Mouse (Mus musculus) megakaryocyte, embryonic 14.5 days (primary cell): ENCODE measurements around the gene Tmem131l.

Source experiments
- FLI1 ChIP-seq: IDR thresholded peaks from 2 replicates; pipeline ENCODE4 v1.6.1; 2012; ENCODE audit warnings: low read length, inconsistent platforms, mixed read lengths
- GATA1 ChIP-seq: IDR thresholded peaks from 3 replicates; pipeline ENCODE4 v1.6.1; 2012; ENCODE audit warnings: mixed read lengths, low read length, inconsistent platforms, borderline replicate concordance

- no peak for TF ChIP-seq GATA1
- TF ChIP-seq FLI1 = no peak
These were observed 1.8 kb downstream of the Tmem131l start for GRCm38 (mm10) chr3:84038126-84038525.
